9 mouse cellular contexts compared by ENCODE assay signal in the genomic region with DNA sequence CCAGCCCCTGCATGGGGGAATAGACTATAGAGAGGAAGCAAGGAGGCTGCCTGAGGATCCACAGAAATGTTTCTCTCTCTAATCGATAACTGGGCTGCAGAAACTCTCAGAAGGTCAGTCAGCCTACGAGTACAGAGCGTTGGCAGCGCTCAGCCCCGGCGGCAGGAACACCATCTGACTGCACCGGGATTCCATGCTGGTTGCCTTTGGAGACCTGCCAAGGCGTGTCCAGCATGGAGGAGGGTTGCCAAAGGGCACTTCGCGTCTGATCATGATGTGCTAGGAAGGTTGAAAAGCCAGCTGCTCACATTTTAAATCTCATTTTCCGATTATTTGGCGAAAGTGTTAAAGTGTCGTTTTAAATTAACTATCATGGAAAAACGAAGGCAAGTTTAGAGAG. TPM values are rescaled to one million over a fixed set of nuclear protein-coding genes. Genes with fewer than 3 reads are reported as not detected.
DNase-seq lines count a peak whose midpoint lies in the region; ATAC-seq and TF ChIP-seq lines count a peak whose summit lies in the region.
"Had no signal": no experiment of that assay in that cellular context is flagged by ENCODE, and none has a peak within 500 bp of the region (broad histone marks: within the 10 kb centered on the region; RNA-seq: fewer than 3 reads in every experiment).

No protein-coding gene starts in this region.

- H3K4me3 ChIP-seq in kidney, adult 2 months (ENCODE audit: insufficient read depth, low read depth, low read length) = no peak overlapping the region
- H3K4me3 ChIP-seq in kidney, embryonic 15.5 days (replicated peaks) = no peak overlapping the region

- no peaks in the 10 kb centered on the region for H3K4me1 ChIP-seq in kidney, adult 2 months (ENCODE audit: control insufficient read depth, insufficient read depth, low read length)
- H3K4me1 ChIP-seq in kidney, embryonic 15.5 days = peaks cover 2% of the 10 kb centered on the region; the same call in 1 of the 2 replicates

- 30% methylated on average over 14 of the region's 14 CpGs for WGBS in kidney, adult 2 months
- 66% methylated on average over 14 of the region's 14 CpGs for WGBS in kidney, embryonic 15.5 days

- intact Hi-C loops in left cerebral cortex, postnatal 14 days (cut with DNase I) = loop anchor here (10.0 kb wide), 2 partner anchors 170 to 560 kb away; a partner anchor contains a TSS

- H3K36me3 ChIP-seq in kidney, adult 2 months (ENCODE audit: control insufficient read depth, insufficient read depth, low read length) = no peaks in the 10 kb centered on the region
- H3K36me3 ChIP-seq in kidney, embryonic 15.5 days = no peaks in the 10 kb centered on the region

- TF ChIP-seq CTCF in kidney, adult 2 months (conservative IDR thresholded peaks at IDR 0.05; ENCODE audit: insufficient read depth, insufficient read length, low read depth, low read length) = no peak

- no peak for ATAC-seq in kidney, embryonic 15.5 days (replicated peaks; ENCODE audit: low FRiP score)

- no peaks in the 10 kb centered on the region for H3K9me3 ChIP-seq in kidney, embryonic 15.5 days (replicated peaks)

- no peak overlapping the region for H3K9ac ChIP-seq in kidney, embryonic 15.5 days

- no peak overlapping the region for H3K4me2 ChIP-seq in kidney, embryonic 15.5 days

- H3K27me3 ChIP-seq in kidney, adult 2 months (replicated peaks; ENCODE audit: control insufficient read depth, insufficient read depth, low read length) = no peaks in the 10 kb centered on the region
- no peaks in the 10 kb centered on the region for H3K27me3 ChIP-seq in kidney, embryonic 15.5 days

- H3K27ac ChIP-seq in kidney, adult 2 months (ENCODE audit: insufficient read depth, low read depth, low read length) = no peak overlapping the region
- H3K27ac ChIP-seq in kidney, embryonic 15.5 days = no peak overlapping the region
- H3K27ac ChIP-seq: macrophage had no signal

- peak; percentile 88 for DNase-seq in kidney, adult 2 months
- peak; percentile 71 for DNase-seq in adrenal gland, postnatal 25 days
- peak; percentile 76 for DNase-seq in gastrocnemius, adult 18-20 months (ENCODE audit: low spot score)
- DNase-seq in kidney, postnatal 25 days = peak; percentile 80 to 86
- peak; percentile 73 for DNase-seq in skeletal muscle tissue, adult 2 months (ENCODE audit: low read depth, low spot score)
- DNase-seq in left cerebral cortex, postnatal 14 days (ENCODE audit: low spot score in 2 of 2) = no peak
- no peak for DNase-seq in spleen, postnatal 4 days (ENCODE audit: low spot score in 2 of 2)

- no peak for TF ChIP-seq POLR2A in kidney, adult 2 months (IDR thresholded peaks at IDR 0.05; ENCODE audit: low read depth, low read length)

RNA-seq across cellular contexts. Expression of a gene that starts 49.9 kb away (rescaled TPM):
- 1.8 and 3.3 TPM in 2 replicates for polyA plus RNA-seq in kidney, adult 2 months (2012; rRNA removed)
- polyA plus RNA-seq in kidney, embryonic 15.5 days (2015; fragmentation: Nextera tagmentation; extraction: Ambion mirVana) = 29.4 and 32.4 TPM in 2 replicates
- total RNA-seq in adrenal gland, postnatal 25 days (2021) = 1.9 and 2.9 TPM in 2 replicates
- under 1 TPM; 0.32 to 0.76 TPM for total RNA-seq in gastrocnemius, adult 18-20 months (2021)
- 1 to 10 TPM; 5.5 to 6.4 TPM for total RNA-seq in left cerebral cortex, postnatal 14 days (2021)

Comparison
In these comparisons a context has a peak if more than half of its experiments do, and no peak if none do; other contexts are left out.
1. DNase-seq: peak in kidney, adult 2 months (single experiment), adrenal gland, postnatal 25 days (single experiment), gastrocnemius, adult 18-20 months (single experiment), kidney, postnatal 25 days (2 of 2) and skeletal muscle tissue, adult 2 months (single experiment); none in left cerebral cortex, postnatal 14 days (0 of 2) and spleen, postnatal 4 days (0 of 2).